Mouse (Mus musculus) testis, adult 2 months (tissue): Measurements from ENCODE around the gene Zfp580.

Experiments
- CTCF ChIP-seq: fragments of 200-500 bp; IDR thresholded peaks from 2 replicates; pipeline ENCODE4 v1.5.1; 2012; ENCODE audit warnings: low read depth, mild to moderate bottlenecking, inconsistent platforms, low read length, moderate library complexity; ENCODE audit not compliant: control insufficient read depth, insufficient read depth, insufficient replicate concordance
- POLR2A ChIP-seq: fragments of 200-500 bp; IDR thresholded peaks from 2 replicates; pipeline ENCODE4 v1.6.1; 2012; ENCODE audit warnings: low read depth, mild to moderate bottlenecking, inconsistent platforms, low read length, moderate library complexity; ENCODE audit not compliant: control insufficient read depth

GRCm38 (mm10) chr7:5038940-5039339 lies 12.4 kb upstream of the Zfp580 start:
- TF ChIP-seq CTCF (no peak), POLR2A (no peak)
